Mouse (Mus musculus) T-cell, adult 2 months (primary cell): Measurements from ENCODE around the gene Slc25a43.
"Not testable (repeated sequence)": the region's sequence is repeated elsewhere in the genome, so short reads cannot be mapped to it uniquely, and the experiment has no call there.

Experiments used
- DNase-seq: peaks from one replicate; pipeline ENCODE4 v3.0.0; 2022; ENCODE audit warnings: low spot score

Gene Slc25a43

DNA sequence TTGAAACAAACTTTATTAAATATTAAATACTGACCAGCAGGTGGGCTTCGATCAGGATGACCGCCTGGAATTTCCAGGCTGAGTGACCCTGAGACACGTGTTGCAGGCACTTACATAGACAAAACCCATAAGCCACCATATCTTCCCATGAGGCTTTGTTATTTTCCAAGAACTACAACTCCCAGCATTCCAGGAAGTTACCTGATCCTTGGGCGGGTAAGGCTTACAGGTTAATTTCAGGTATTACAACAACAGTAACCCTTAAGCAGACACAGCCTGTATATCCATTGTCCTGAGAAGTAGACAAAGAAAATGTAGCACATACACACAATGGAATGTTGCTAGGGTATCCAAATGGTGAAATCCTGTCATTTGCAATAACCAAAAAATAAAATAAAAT is 45.9 kb downstream of the Slc25a43 start:
- no peak for DNase-seq

DNA sequence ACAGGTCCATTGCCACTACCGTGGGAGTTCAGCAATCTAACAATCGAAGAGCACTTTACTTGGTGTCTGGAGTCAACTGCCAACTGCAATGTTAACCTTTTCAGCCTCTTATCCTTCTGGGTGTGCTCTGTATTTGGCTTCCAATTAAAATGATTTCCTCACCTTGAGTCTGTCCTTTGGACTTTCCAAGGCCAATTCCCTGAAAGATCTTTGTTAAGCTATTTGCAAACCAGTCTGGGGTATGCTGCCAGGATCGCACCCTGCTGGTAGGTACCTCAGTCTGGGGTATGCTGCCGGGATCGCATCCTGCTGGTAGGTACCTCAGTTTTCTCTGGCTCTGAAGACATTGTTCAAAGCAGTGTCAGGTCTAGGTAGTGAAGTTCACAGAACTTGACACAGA is 51.1 kb downstream of the Slc25a43 start:
- DNase-seq, result no peak

DNA sequence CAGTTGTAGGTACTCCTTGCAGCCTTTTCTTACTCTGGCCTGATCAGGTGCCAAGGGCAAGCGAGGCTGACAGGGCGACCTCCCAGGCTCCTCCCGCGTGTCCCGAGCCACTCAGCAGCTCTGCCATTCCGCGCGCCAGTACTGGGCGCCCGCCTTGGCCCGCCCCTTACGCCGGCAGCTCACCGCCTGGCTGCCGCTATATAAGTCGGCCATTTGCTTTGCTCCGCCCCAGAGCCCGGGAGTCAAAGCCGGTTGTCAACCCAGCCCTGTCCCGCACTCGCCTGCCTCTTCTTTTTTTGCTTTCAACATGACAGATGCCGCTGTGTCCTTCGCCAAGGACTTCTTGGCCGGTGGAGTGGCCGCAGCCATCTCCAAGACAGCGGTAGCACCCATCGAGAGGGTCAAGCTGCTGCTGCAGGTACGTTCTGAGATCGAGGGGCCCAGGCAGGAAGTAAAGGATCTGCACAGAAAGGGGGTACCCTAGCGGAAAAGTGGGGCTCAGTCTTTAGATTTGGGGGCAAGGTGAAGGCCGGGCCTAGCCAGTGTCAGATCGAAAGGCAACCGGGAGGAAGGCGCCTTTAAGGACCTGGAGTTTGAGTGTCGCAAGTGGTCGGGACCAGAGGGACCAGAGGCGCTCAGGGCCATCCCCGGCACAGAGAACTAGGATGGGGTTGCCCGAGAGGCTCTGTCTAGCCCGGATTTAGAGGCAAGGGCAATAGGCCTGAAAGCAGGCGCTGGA is 52.1 kb downstream of the Slc25a43 start, which contains the start of gene Slc25a5:
Slc25a5 (plus strand) TSS at position 228 of the 739 bp plus-strand sequence.
- peak; percentile 89 for DNase-seq

DNA sequence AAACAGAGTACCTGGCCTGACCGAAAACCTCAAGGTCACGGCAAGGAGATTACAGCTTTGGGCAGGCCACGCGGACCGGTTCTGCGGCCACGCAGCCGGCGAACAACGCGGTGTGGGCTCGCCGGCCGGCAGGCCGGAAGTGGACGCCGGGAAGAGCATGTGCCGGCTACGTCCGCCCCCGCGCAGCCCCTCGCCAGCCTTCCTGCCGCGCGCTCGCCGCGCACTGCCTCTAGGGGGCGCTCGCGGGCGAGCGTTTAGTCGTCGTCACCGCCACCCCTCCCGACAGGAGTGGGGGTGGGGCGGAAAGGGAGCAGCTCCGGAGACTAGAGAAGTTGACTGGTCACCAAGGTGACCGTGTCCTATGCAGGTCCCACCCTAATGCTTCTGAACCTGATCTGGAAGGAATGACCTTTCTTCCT is 52.7 kb downstream of the Slc25a43 start:
- peak; percentile 76 for DNase-seq

DNA sequence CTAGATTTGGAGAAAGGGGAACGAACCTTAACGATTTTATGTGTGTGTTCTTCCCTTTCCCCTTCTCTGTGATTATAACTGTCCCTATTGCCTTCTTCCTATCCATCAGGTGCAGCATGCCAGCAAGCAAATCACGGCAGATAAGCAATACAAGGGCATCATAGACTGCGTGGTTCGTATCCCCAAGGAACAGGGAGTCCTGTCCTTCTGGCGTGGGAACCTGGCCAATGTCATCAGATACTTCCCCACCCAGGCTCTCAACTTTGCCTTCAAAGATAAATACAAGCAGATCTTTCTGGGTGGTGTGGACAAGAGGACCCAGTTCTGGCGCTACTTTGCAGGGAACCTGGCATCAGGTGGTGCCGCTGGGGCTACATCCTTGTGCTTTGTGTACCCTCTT is 53.3 kb downstream of the Slc25a43 start:
- DNase-seq, result not testable (repeated sequence)

DNA sequence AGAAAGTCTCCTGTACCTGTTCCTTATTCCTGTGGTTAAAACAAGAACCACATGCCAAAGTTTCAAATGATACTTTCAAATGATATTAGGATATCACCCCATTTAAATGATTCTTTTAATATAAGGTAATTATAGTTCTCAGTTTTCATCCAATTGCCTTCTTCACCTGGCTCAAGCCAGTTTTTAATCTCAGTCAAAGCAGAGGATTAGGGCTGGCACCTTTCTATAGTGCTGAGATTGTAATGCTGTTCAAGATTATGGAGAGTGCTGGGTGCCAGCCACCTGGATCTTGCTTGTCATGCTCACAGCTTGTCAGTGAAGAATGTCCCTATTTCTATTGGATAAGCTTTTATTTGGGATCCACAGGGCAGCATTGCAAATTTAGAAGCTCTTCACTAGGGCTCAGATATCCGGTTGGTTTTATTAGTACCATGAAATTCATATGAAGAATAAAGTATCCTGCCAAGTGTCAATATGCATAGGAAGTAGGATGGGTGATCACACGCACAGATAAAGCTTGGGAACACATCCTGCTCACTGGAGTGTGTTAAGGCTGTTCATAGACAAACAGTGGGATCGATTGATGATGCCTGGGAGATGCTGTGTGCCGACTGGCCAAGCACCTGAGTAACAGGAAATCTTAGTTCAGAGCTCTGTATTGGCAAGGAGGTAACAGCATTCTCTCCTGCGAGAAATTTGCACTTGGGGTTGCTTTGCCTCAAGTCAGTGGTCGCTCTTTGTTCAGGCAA is 55.8 kb downstream of the Slc25a43 start:
- DNase-seq, result no peak

DNA sequence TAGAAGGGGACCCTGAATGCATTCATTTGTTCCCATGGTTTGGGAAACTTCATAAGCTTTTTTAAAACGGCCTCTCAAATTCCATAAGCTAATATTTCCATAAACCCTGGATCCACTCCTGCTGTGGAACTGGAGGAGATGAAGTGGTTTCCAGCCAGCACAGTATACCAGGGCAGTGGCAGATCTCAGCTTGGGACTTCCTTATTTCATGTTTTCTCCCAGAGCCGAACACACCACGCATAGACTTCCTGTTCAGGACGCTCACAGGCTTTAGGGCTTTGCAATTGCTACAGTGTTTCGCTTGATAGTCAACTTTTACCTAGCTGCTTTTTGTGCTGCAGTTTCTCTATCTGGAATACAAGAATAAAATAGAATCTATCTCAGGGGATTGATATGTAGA is 59.7 kb downstream of the Slc25a43 start:
- no peak for DNase-seq

DNA sequence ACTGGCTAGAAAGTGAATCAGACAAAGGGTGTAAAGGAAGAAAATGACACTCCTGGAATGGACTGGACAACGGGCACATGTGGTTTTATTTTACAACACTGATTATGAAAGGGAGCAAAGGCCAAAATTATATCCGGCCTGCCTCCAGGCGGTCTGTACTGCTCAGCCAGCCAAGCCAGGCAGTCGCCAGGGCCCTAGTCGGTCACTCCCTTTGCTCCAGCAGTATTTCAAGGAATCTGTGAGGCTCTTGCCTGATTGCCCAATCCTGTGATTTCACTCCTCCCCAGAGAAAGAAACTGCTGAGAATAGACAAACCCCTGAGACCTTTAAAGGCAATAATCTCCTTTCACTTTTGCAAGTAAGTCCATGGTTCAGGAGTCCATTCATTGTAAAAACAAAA is 60.7 kb downstream of the Slc25a43 start:
- DNase-seq, result no peak

DNA sequence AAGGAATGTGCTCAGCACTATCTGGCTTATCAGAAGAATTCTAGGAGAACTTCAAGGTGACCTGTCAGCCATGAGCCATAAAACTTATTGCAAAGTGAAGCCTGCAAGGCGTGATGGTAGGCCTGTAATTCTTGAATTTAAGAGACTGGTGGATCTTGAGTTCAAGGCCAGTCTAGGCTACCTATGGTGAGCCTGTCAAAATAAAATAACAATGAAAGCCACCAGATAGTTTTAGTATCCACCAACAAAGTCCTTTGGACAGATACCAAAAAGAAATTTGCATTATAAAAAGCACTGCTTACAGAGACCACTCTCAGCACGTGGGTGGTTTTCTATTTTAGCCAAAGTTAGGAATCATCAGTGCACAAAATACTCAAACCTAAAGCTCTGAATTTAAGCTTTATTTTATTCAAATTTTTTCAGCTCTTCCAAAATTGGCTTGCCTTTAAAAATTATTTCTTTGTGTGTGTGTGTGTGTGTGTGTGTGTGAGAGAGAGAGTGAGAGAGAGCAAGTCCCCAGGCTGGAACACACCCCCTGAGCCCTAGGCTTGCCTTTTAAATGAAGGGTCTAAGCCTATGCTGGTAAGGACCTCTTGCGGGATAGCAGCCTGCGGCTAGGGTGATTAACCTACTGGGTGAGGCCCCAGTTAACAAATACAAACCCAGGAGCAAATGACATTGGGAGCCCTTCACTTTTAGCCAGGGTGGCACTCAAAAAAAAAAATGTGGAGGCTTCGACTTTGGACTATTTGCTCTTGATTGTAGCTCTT is 62.2 kb downstream of the Slc25a43 start:
- no peak for DNase-seq

DNA sequence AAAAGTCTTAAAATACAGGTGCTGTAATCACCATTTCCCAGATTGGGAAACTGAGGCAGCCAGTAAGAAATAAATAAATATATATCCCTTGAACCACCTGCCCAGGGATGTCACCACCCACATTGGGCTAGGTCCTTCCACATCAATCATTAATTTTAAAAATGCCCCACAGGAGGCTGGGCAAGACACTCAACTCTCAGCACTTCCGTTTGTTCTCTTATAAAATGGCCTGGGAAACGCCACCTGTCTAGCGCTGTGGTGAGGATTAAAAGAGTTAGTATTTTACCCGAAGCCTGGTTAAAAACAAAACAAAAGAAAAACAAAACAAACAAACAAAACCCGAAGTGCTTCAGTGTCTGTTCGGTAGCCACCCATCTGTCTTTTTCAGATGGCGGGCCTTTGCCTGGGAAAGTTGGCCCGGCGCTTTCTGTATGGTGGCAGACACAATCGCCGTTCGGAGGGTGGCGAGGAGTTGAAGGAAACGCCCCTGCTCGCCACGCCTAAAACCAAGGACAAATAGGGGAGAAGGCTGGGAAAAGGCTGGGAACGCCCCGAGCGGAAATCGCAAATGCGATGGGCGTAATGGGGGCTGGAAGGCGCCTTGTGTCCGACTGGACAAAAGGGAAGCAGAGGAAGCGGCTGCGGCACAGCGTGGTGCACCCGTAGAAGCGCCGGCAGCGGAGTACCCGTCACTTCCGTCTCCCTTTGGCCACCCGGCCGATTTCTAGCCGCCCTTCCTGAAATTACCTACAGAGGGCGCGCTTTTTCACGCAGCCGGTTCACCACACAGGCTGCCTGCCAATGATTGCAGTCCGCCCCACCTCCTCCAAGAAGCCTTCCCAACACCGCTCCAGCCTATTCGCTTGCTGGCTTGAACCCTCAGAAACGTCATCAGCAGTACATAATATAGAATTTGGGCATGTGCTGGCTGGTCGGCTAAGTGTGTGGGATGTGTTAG is 64.2 kb downstream of the Slc25a43 start:
- peak; percentile 85 for DNase-seq

DNA sequence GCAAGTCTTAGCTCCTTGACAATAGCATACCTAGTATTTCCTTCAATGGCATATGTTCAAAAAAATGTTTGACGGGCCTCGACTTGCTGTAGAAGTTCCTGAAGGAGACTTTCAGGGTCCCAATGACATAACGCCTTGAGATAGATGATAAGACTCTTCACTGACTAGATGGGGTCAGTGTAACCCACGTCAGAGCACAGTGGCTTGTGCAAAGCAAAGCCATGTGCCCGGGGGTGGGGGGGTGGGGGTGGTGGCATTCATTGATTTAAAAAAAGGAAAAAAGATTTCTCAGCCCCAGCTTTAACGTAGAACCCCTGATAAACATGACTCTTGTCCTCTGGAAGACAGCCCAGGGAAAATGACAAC is 64.8 kb downstream of the Slc25a43 start:
- DNase-seq, result no peak

DNA sequence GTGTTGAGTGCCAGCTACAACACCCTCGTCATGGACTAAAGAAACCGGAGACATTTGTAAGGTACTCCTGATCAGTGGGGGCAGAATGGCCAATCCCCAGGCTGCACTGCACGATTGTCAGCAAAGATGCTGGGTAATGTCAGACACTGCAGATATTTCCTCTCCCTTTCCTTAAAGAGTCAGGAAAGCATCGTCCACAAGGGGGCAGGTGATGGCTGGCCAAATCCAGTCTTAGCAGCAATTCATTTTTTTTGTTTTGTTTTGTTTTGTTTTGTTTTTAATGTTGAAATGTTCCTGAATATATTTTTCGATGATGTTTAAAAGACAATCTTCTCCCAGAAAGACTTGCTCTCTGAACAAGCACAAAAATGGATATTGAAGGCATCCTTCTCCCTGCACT is 67.9 kb downstream of the Slc25a43 start:
- peak; percentile 8 for DNase-seq

DNA sequence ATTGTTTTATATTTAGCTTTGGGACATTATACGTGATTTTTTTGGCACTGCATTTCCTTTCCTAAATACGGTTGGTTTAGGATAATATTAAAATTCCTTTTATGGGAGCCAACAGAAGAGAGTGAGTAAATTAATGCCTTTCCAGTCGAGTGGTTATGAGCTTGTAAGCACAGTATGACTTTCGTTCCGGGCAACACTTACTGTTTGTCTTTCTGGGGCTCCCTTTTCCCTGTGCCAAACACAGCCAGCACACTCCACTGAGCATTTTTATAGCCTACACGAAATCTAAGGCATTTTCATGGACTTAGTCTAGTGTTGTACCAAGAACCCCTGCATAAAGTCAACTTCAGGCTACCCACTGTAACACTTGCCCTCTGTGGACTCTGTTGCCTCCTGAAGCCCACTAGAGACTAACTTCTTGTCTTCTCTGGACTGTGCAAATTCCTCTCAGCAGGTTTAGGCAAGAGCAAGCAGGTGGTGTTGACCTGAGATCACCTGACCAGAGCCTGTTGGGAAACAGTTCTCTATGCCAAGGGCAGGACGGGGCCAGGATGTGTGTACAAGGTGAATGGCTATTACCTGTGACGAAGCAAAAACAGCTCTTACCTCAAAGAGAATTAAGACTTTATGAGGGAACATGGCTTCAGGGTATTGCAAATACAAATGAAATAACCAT is 70.8 kb downstream of the Slc25a43 start:
- DNase-seq, result no peak

DNA sequence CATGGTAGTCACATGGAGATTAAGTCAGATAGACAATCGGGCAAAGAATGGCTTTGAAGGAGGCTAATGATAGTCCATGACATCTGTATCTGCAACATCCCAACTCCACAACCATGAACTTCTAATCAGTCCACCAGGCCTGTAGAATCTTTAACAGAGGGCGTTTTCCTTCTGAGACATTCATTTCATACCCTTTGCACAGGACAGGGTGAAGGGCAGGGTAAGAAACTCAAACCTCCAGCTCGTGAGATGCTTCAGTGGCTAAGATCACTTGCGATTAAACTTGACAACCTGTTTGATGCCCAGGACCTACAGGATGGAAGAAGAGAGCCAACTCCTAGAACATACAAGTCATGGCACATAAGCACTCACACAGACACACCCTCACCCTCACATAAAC is 71.6 kb downstream of the Slc25a43 start:
- DNase-seq, result no peak

DNA sequence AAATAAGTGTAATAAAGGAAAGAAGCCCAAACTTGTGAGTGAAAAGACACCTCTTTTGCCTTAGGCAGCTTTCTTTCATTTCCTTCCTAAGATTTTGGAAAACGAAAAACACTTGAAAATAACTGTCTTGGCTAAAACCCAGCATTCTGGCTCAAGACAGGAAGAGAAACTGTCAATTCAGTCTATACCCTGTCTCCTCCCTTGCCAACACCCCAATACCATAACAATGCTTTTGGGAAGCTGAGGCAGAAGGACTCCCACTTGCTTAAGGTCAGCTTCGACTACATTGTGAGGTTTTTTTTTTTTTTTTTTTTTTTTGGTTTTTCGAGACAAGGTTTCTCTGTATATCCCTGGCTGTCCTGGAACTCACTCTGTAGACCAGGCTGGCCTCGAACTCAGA is 72.0 kb downstream of the Slc25a43 start:
- DNase-seq, result no peak

DNA sequence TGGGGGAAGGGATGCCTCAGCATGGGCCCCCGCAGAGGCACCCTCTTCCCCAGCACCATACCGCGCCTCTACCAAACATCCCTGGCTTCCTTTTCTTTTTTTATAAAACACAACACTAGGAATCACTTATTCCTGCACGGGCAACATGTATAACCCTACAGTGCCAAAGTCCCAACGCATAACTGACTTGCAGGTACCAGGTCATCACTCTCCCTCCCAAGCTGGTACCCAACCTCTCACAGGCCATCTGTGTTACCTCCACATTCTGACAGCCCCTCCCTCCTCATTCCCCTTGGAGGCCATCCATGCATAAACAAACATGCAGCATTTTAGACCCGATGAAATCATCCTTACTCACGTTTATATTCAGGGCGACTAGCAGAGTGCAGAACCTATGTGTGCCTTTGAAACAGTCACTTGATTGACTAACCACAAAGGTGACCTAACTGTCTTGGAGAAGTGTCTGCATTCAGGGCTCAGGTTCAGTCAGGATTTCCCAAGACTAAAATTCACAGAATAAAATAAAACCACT is 73.0 kb downstream of the Slc25a43 start:
- no peak for DNase-seq

DNA sequence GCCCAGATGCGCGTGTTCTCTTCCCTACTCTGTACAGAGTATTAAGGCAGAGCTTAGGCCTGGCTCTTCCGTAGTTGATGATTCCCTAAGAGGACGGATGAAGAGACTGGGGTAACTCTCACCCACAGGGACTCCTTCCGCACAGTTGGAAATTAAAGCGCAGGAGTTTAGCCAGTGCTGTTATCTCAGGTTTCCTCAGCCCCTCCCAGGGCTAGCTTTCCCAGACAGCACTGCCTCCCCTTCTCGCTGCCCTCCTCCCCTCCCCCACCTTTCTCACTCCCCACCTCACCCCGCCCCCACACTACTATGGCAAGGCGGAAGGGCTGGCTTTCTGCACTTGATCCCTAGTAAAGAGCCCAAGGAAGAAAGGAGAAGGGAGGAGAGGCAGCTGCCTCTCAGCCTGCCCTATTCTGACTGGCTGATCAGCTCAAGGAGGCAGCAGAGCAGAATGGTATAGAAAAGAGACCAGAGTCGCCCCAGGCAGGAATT is 73.5 kb downstream of the Slc25a43 start:
- DNase-seq, result no peak

DNA sequence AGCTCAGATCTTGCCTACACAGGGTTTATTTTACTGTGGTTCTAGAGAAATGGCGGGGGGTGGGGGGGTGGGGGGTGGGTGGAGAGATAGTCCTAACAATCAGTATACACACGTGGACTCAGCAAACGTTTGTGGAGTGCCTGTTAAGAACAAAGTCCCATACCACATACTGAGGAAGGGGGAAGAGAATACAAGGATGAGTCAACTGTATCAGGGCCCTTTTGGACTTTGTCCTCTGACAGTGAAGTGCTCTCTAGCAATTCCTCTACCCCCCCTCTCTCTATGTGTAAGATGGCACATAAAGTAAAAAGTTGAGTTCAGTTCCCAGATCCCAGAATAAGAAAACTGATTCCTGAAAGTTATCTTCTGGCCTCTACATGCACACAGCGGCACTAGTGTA is 76.1 kb downstream of the Slc25a43 start:
- DNase-seq, result no peak

DNA sequence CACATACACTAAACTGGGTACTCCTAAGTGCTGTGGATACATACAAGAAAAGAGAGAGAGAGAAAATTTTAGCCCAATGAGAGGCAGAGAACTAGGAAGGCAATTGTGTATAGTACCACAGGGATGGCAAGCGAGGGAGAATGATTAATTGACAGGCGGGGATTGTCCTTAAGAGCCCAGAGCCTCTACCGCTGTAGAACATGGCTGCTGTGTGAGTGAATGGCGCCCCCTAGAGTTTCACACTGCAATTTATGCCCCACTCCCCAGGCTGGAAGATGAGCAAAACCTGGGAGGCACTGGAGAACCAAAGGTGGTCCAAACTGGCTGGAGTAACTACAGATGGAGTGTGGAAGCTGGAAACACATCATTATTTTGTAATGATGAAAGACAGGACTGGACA is 76.7 kb downstream of the Slc25a43 start:
- peak; percentile 54 for DNase-seq

DNA sequence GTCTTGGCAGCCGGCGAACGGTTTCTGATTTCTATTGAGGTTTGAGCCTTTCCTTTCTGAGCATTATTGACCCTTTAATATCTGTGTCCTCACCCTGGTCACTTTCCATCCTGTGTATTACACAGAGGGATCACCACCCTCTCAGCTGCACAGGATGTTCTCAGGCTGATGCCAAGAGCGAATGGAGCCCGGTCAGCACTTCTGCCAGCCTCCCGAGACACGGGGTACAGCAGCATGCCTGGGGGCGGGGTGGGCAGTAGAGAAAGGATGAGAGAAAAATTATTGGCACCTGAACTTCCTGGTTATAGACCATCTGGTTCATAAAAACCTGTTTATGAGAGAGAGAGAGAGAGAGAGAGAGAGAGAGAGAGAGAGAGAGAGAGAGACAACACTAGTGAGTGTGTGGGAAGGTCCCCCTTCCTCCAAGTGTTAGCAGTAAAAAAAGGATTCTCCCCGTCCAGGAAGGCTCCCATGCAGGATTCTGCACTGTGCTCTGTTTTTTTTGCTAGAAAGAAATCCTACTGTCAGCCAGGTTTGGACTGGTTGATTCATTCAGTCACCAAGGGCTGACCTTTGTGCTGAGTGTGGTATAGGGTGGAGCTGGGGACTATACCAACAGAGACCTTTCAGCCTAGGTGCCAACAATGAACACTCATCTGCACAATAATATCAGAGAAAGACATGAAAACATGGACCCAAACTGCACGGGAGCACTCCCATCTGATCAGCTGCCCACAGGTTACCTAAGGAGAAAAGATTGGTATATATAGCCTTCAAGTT is 80.7 kb downstream of the Slc25a43 start:
- no peak for DNase-seq
